Mouse (Mus musculus) CH12.LX (cell line): ENCODE data around the gene St5. TPM values are rescaled to one million over a fixed set of nuclear protein-coding genes. Genes with fewer than 3 reads are reported as not detected.

ENCODE experiments used
- DNase-seq: peaks from one replicate; pipeline ENCODE4 v3.0.0-alpha.2; 2013; ENCODE audit errors: extremely low read depth
- H3K27ac ChIP-seq: 2 replicates; pipeline ENCODE4 v1.5.1; 2012; ENCODE audit warnings: low read depth, mild to moderate bottlenecking, control low read depth, moderate library complexity; ENCODE audit not compliant: insufficient read depth
- H3K27me3 ChIP-seq: replicated peaks from 2 replicates; pipeline ENCODE3; 2012; ENCODE audit warnings: inconsistent platforms
- H3K36me3 ChIP-seq, 2 experiments: replicated peaks in 1 of 2; 2 replicates each; pipeline versions ENCODE3 to v1.6.1; 2012; ENCODE audit warnings: inconsistent platforms in 1 of 2, low read length in 1 of 2, mild to moderate bottlenecking in 1 of 2, mixed read lengths in 1 of 2, moderate library complexity in 1 of 2; ENCODE audit not compliant: control insufficient read depth in 1 of 2, insufficient read depth in 1 of 2
- H3K4me1 ChIP-seq, 2 experiments: 2 replicates each; pipeline ENCODE4 v1.6.1; 2012; ENCODE audit warnings: inconsistent platforms in 1 of 2, moderate library complexity in 1 of 2; ENCODE audit not compliant: insufficient read depth in 2 of 2, control insufficient read depth in 1 of 2
- H3K4me2 ChIP-seq: 2 replicates; pipeline ENCODE4 v1.6.1; 2012; ENCODE audit warnings: low read depth, mild to moderate bottlenecking, control low read depth; ENCODE audit not compliant: poor library complexity, insufficient read depth, severe bottlenecking
- H3K4me3 ChIP-seq, 3 experiments: fragments of 150-350 bp in 1 of 3; sonication (generic) in 1 of 3; replicated peaks in 1 of 3; 2 replicates each; pipeline versions ENCODE3 to v1.5.1; 2011 to 2012; ENCODE audit warnings: low read depth in 2 of 3, low read length in 2 of 3, mild to moderate bottlenecking in 2 of 3, moderate library complexity in 2 of 3, control low read depth in 1 of 3, improper control_type of control experiment in 1 of 3, inconsistent platforms in 1 of 3, mixed read lengths in 1 of 3; ENCODE audit not compliant: poor library complexity in 1 of 3
- H3K79me2 ChIP-seq: replicated peaks from 2 replicates; pipeline ENCODE4 v1.6.1; 2012; ENCODE audit warnings: mild to moderate bottlenecking, moderate library complexity; ENCODE audit not compliant: control insufficient read depth, poor library complexity, insufficient read depth, severe bottlenecking; ENCODE audit errors: extremely low read depth
- H3K9ac ChIP-seq: 2 replicates; pipeline ENCODE4 v1.6.1; 2012; ENCODE audit warnings: low read depth, mild to moderate bottlenecking, control low read depth, moderate library complexity; ENCODE audit not compliant: insufficient read depth
- H3K9me3 ChIP-seq: replicated peaks from 2 replicates; pipeline ENCODE3; 2012; ENCODE audit warnings: low read length, inconsistent platforms, mixed read lengths
- CHD2 ChIP-seq: IDR thresholded peaks from 2 replicates; pipeline ENCODE4 v1.6.1; 2011; ENCODE audit warnings: low read length, improper control_type of control experiment
- CTCF ChIP-seq, 2 experiments: IDR thresholded peaks in 1 of 2; conservative IDR thresholded peaks in 1 of 2; 2 replicates each; pipeline ENCODE4 v1.5.1; 2011 to 2012; ENCODE audit warnings: low read depth in 2 of 2, low read length in 2 of 2, improper control_type of control experiment in 1 of 2, inconsistent platforms in 1 of 2, mild to moderate bottlenecking in 1 of 2, moderate library complexity in 1 of 2
- ETS1 ChIP-seq: conservative IDR thresholded peaks from 2 replicates; pipeline ENCODE4 v1.6.1; 2012; ENCODE audit warnings: low read depth, mild to moderate bottlenecking, inconsistent platforms, low read length, improper control_type of control experiment, moderate library complexity
- GABPA ChIP-seq: IDR thresholded peaks from 2 replicates; pipeline ENCODE4 v1.6.1; 2012; ENCODE audit warnings: low read depth, low read length, improper control_type of control experiment, inconsistent platforms; ENCODE audit not compliant: insufficient replicate concordance
- HCFC1 ChIP-seq: IDR thresholded peaks from 2 replicates; pipeline ENCODE4 v1.6.1; 2012; ENCODE audit warnings: low read depth, mild to moderate bottlenecking, inconsistent platforms, low read length, improper control_type of control experiment
- JUND ChIP-seq: conservative IDR thresholded peaks from 2 replicates; pipeline ENCODE4 v1.6.1; 2011; ENCODE audit warnings: low read depth, low read length, improper control_type of control experiment
- KAT2A ChIP-seq: IDR thresholded peaks from 2 replicates; pipeline ENCODE4 v1.6.1; 2012; ENCODE audit warnings: low read length, improper control_type of control experiment, inconsistent platforms; ENCODE audit not compliant: insufficient replicate concordance
- MAZ ChIP-seq: IDR thresholded peaks from 2 replicates; pipeline ENCODE4 v1.6.1; 2012; ENCODE audit warnings: low read depth, mild to moderate bottlenecking, inconsistent platforms, low read length, improper control_type of control experiment, moderate library complexity
- MEF2A ChIP-seq: IDR thresholded peaks from 2 replicates; pipeline ENCODE4 v1.6.1; 2014; ENCODE audit warnings: low read depth, mild to moderate bottlenecking, inconsistent platforms, low read length, improper control_type of control experiment, borderline replicate concordance
- NELFE ChIP-seq: IDR thresholded peaks from 2 replicates; pipeline ENCODE4 v1.6.1; 2011; ENCODE audit warnings: low read depth, low read length, improper control_type of control experiment
- PAX5 ChIP-seq: IDR thresholded peaks from 2 replicates; pipeline ENCODE4 v1.6.1; 2012; ENCODE audit warnings: low read length, inconsistent platforms, mixed read lengths
- POLR2AphosphoS2 ChIP-seq: IDR thresholded peaks from 2 replicates; pipeline ENCODE4 v1.6.1; 2011; ENCODE audit warnings: low read depth, low read length, improper control_type of control experiment
- RAD21 ChIP-seq: IDR thresholded peaks from 2 replicates; pipeline ENCODE4 v1.6.1; 2011; ENCODE audit warnings: low read depth, mild to moderate bottlenecking, low read length, improper control_type of control experiment, moderate library complexity
- RCOR1 ChIP-seq: conservative IDR thresholded peaks from 2 replicates; pipeline ENCODE4 v1.6.1; 2012; ENCODE audit warnings: low read depth, mild to moderate bottlenecking, inconsistent platforms, low read length, improper control_type of control experiment
- SIN3A ChIP-seq: IDR thresholded peaks from 2 replicates; pipeline ENCODE4 v1.6.1; 2012; ENCODE audit warnings: low read length, improper control_type of control experiment, inconsistent platforms
- TCF12 ChIP-seq: IDR thresholded peaks from 2 replicates; pipeline ENCODE4 v1.6.1; 2014; ENCODE audit warnings: low read depth, mild to moderate bottlenecking, inconsistent platforms, low read length, improper control_type of control experiment
- UBTF ChIP-seq: IDR thresholded peaks from 2 replicates; pipeline ENCODE4 v1.6.1; 2012; ENCODE audit warnings: low read depth, mild to moderate bottlenecking, inconsistent platforms, low read length, improper control_type of control experiment, moderate library complexity
- USF1 ChIP-seq: IDR thresholded peaks from 2 replicates; pipeline ENCODE4 v1.6.1; 2014; ENCODE audit warnings: low read depth, mild to moderate bottlenecking, inconsistent platforms, low read length, improper control_type of control experiment
- ZMIZ1 ChIP-seq: IDR thresholded peaks from 2 replicates; pipeline ENCODE4 v1.6.1; 2012; ENCODE audit warnings: low read depth, mild to moderate bottlenecking, inconsistent platforms, low read length, improper control_type of control experiment
- ZNF384 ChIP-seq: IDR thresholded peaks from 2 replicates; pipeline ENCODE4 v1.6.1; 2012; ENCODE audit warnings: low read depth, low read length, improper control_type of control experiment, inconsistent platforms
- dilution Hi-C: fragments of 300-500 bp; cut with MboI; formaldehyde crosslinking; loops from 2 replicates; pipeline ENCODE4 v1.14.3; 2020; ENCODE audit warnings: low sequenced_read_pairs; ENCODE audit not compliant: extremely low pct_unique_long_range_greater_than_20kb, extremely low pct_ligation_motif_present
- in situ Hi-C: fragments of 300-500 bp; cut with MboI; formaldehyde crosslinking; loops from 3 replicates; pipeline ENCODE4 v1.14.3; 2019; ENCODE audit warnings: low sequenced_read_pairs, low pct_ligation_motif_present, low pct_unique_long_range_greater_than_20kb, mixed read lengths
- polyA plus RNA-seq: library from polyadenylated mRNA; unstranded; fragments of >175 nt; gene quantifications from 2 replicates; pipeline ENCODE4 v1.2.1, GENCODE M21; 2012; ENCODE audit warnings: low read depth; ENCODE audit not compliant: insufficient read length
- total RNA-seq, 2 experiments: library from RNA; depleted of rRNA; stranded (reverse); fragments of 300-350 nt in 1 of 2; fragments of >200 nt in 1 of 2; gene quantifications; 2 replicates each; pipeline ENCODE4 v1.2.3; 2012 to 2014

Gene St5
- total and polyA plus RNA-seq, 3 experiments, result 1.3 to 3.4 (median 1.6) TPM

GRCm38 (mm10) chr7:109533888-109534287 is 169.5 kb downstream of the St5 start:
- in situ Hi-C loops, result no loop called here

GRCm38 (mm10) chr7:109533129-109533528 is 170.3 kb downstream of the St5 start:
- TF ChIP-seq RAD21, result peak; percentile 11
- TF ChIP-seq MAZ, result no peak
- dilution Hi-C loops, result no loop called here
- H3K36me3 ChIP-seq, result peaks cover 0 to 20% of the 10 kb centered on the region in 2 experiments

More at GRCm38 (mm10) chr7:109533888-109534287, 169.5 kb downstream of the St5 start:
- H3K79me2 ChIP-seq, result no peaks in the 10 kb centered on the region
- TF ChIP-seq RCOR1, result no peak
- TF ChIP-seq UBTF, result no peak
- TF ChIP-seq GABPA, result no peak
- no peak for TF ChIP-seq TCF12
- TF ChIP-seq SIN3A, result no peak
- TF ChIP-seq JUND, result no peak
- TF ChIP-seq NELFE, result no peak
- no peak for TF ChIP-seq POLR2AphosphoS2
- no peak for TF ChIP-seq USF1
- TF ChIP-seq ZNF384, result no peak
- TF ChIP-seq ZMIZ1, result no peak
- no peak for TF ChIP-seq CTCF (conservative IDR thresholded peaks at IDR 0.05 in 1 of 2, IDR thresholded peaks at IDR 0.05 in 1 of 2; ENCODE audit: low read depth in 2 of 2, low read length in 2 of 2)
- no peak for TF ChIP-seq PAX5
- no peak for TF ChIP-seq ETS1
- TF ChIP-seq KAT2A, result no peak
- no peak for TF ChIP-seq RAD21
- TF ChIP-seq HCFC1, result no peak
- TF ChIP-seq CHD2, result no peak
- TF ChIP-seq MEF2A, result no peak
- TF ChIP-seq, all 38 proteins: peak for 0
- H3K4me3 ChIP-seq, result no peak overlapping the region
- H3K9me3 ChIP-seq, result no peaks in the 10 kb centered on the region
- H3K4me1 ChIP-seq, result peaks cover 6 to 71% of the 10 kb centered on the region in 2 experiments; a peak in 2 of 4 replicates
- dilution Hi-C loops, result no loop called here
- H3K27me3 ChIP-seq, result no peaks in the 10 kb centered on the region
- no peak overlapping the region for H3K27ac ChIP-seq
- H3K36me3 ChIP-seq, result peaks cover 0 to 16% of the 10 kb centered on the region in 2 experiments
- no peak overlapping the region for H3K4me2 ChIP-seq
- H3K9ac ChIP-seq, result no peak overlapping the region
- no peak for DNase-seq

More at GRCm38 (mm10) chr7:109533129-109533528, 170.3 kb downstream of the St5 start:
- no peaks in the 10 kb centered on the region for H3K9me3 ChIP-seq
- H3K4me1 ChIP-seq, result peaks cover 6 to 76% of the 10 kb centered on the region in 2 experiments; a peak in 2 of 4 replicates
- H3K4me2 ChIP-seq, result no peak overlapping the region
- H3K9ac ChIP-seq, result no peak overlapping the region
- H3K27ac ChIP-seq, result no peak overlapping the region
- no peak for DNase-seq
- H3K27me3 ChIP-seq, result no peaks in the 10 kb centered on the region
- in situ Hi-C loops, result no loop called here
- no peaks in the 10 kb centered on the region for H3K79me2 ChIP-seq
- H3K4me3 ChIP-seq, result no peak overlapping the region
